Mouse (Mus musculus): ENCODE measurements around the gene Epha1. TPM values are rescaled to one million over a fixed set of nuclear protein-coding genes. Genes with fewer than 3 reads are reported as not detected.

Epha1 gene
- total and polyA plus RNA-seq, 3 experiments: not detected

DNA sequence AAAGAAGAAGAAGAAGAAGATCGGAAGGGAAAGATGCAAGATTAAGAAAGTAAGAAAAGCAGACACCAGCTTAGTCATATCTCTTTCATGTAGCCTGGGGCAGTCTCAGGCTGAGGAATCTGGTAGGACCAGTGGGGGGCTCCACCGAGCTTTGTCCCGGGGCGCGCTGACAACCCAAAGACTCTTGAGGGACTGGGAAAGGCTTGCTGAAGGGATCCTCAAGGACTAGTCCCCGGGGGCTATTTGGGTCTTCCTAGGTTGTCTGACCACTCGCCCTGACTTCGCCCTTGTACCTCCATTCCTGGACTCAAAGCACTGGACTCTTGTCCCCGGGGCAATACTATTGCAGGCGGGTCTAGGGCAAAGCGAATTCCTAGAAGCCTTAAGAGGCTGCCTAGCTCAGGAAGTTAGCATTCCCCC, 24.1 kb downstream of the Epha1 start:
- Histone ChIP-seq H3K27ac (ENCODE audit: insufficient read depth, low read depth) (no peak overlapping the region), H3K79me2 (replicated peaks; ENCODE audit: control insufficient read depth, extremely low read depth, insufficient read depth, poor library complexity, severe bottlenecking) (no peaks in the 10 kb centered on the region), H3K9me3 (replicated peaks; ENCODE audit: low read length) (no peaks in the 10 kb centered on the region), H3K4me3 (replicated peaks in 1 of 3; ENCODE audit: low read depth in 2 of 3, low read length in 2 of 3, poor library complexity in 1 of 3) (peak overlapping the region; percentile 57 to 67 (median 65)), H3K36me3 (replicated peaks in 1 of 2; ENCODE audit: control insufficient read depth in 1 of 2, insufficient read depth in 1 of 2, low read length in 1 of 2) (peaks cover 0 to 4% of the 10 kb centered on the region in 2 experiments), H3K27me3 (replicated peaks) (no peaks in the 10 kb centered on the region), H3K4me2 (ENCODE audit: insufficient read depth, low read depth, poor library complexity, severe bottlenecking) (peak overlapping the region; percentile 94), H3K4me1 (ENCODE audit: control insufficient read depth in 1 of 2, insufficient read depth in 2 of 2) (peaks cover 3 to 19% of the 10 kb centered on the region in 2 experiments; a peak in 2 of 4 replicates), H3K9ac (ENCODE audit: insufficient read depth, low read depth) (peak overlapping the region; percentile 55)
- peak; percentile 70 for DNase-seq (ENCODE audit: extremely low read depth)
- dilution Hi-C loops (cut with MboI; ENCODE audit: extremely low pct_ligation_motif_present, extremely low pct_unique_long_range_greater_than_20kb, low sequenced_read_pairs) (no loop called here), in situ Hi-C loops (cut with MboI; ENCODE audit: low pct_ligation_motif_present, low pct_unique_long_range_greater_than_20kb, low sequenced_read_pairs) (loop anchor here (25.0 kb wide), 1 partner anchor 238 kb away; the partner anchor contains the start of gene Tcaf3)
- peak; percentile 21 to 71; a peak in 3 of 4 replicates for TF ChIP-seq CTCF (conservative IDR thresholded peaks at IDR 0.05 in 1 of 2, IDR thresholded peaks at IDR 0.05 in 1 of 2; ENCODE audit: low read depth in 2 of 2, low read length in 2 of 2)
- TF ChIP-seq SMC3 (IDR thresholded peaks at IDR 0.05; ENCODE audit: low read depth, low read length): peak; percentile 58
- TF ChIP-seq NELFE (IDR thresholded peaks at IDR 0.05; ENCODE audit: low read depth, low read length): no peak
- no peak for TF ChIP-seq POLR2A (IDR thresholded peaks at IDR 0.05; ENCODE audit: low read depth, low read length)
- peak; percentile 56 for TF ChIP-seq RAD21 (IDR thresholded peaks at IDR 0.05; ENCODE audit: low read depth, low read length)
- TF ChIP-seq RCOR1 (conservative IDR thresholded peaks at IDR 0.05; ENCODE audit: low read depth, low read length): 0 out of 2 replicates have a peak, but pooled peaks have one; percentile 31
- TF ChIP-seq IRF4 (IDR thresholded peaks at IDR 0.05; ENCODE audit: low read depth, low read length): peak; percentile 40; the same call in 1 of the 2 replicates

DNA sequence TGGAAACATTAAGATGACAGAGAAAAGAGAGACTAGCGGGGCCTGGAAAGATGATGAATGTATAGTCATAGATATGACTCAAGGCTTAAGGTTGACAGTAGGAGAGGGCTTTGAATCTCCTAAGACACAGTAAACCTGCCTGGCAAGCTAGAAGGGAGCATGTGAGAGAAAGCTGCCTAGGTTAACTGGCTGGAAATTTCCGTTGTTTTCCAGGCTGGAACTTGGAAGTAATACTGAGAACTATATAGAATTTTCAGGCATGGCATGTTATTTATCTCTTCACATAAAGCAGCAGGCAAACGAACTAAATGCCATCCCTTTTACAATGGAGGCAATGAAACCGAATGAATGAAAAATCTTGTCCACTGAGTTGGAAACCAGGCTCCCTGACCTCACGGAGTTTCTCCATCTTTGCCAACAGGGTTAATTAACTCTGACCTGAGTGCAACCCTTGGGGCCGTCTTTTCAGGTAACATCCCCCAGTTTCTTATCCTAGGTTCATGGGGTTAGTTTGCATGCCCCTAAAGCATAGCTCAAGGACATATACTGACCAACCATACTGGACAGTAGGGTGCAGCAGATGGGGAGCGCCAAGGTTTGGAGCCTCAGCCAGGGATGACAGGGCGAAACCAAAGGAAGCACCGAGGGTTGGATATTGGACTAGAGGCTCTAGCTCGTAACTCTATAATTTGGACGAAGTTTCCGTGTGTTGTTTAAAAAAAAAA, 24.6 kb downstream of the Epha1 start:
- dilution Hi-C loops (cut with MboI; ENCODE audit: extremely low pct_ligation_motif_present, extremely low pct_unique_long_range_greater_than_20kb, low sequenced_read_pairs) (no loop called here), in situ Hi-C loops (cut with MboI; ENCODE audit: low pct_ligation_motif_present, low pct_unique_long_range_greater_than_20kb, low sequenced_read_pairs) (loop anchor here (25.0 kb wide), 1 partner anchor 239 kb away; the partner anchor contains the start of gene Tcaf3)
- Histone ChIP-seq H3K9me3 (replicated peaks; ENCODE audit: low read length) (no peaks in the 10 kb centered on the region), H3K27me3 (replicated peaks) (no peaks in the 10 kb centered on the region), H3K4me2 (ENCODE audit: insufficient read depth, low read depth, poor library complexity, severe bottlenecking) (peak overlapping the region; percentile 94), H3K36me3 (replicated peaks in 1 of 2; ENCODE audit: control insufficient read depth in 1 of 2, insufficient read depth in 1 of 2, low read length in 1 of 2) (peaks cover 0 to 3% of the 10 kb centered on the region in 2 experiments), H3K79me2 (replicated peaks; ENCODE audit: control insufficient read depth, extremely low read depth, insufficient read depth, poor library complexity, severe bottlenecking) (no peaks in the 10 kb centered on the region), H3K4me1 (ENCODE audit: control insufficient read depth in 1 of 2, insufficient read depth in 2 of 2) (peaks cover 3 to 23% of the 10 kb centered on the region in 2 experiments; a peak in 2 of 4 replicates), H3K9ac (ENCODE audit: insufficient read depth, low read depth) (peak overlapping the region; percentile 55; the same call in 1 of the 2 replicates), H3K27ac (ENCODE audit: insufficient read depth, low read depth) (no peak overlapping the region), H3K4me3 (replicated peaks in 1 of 3; ENCODE audit: low read depth in 2 of 3, low read length in 2 of 3, poor library complexity in 1 of 3) (peak overlapping the region in 1 of 3 experiments; percentile 67)
- TF ChIP-seq USF2 (conservative IDR thresholded peaks at IDR 0.05; ENCODE audit: low read depth, low read length) (no peak), ETS1 (conservative IDR thresholded peaks at IDR 0.05; ENCODE audit: low read depth, low read length) (no peak), RCOR1 (conservative IDR thresholded peaks at IDR 0.05; ENCODE audit: low read depth, low read length) (no peak), TBP (conservative IDR thresholded peaks at IDR 0.05; ENCODE audit: low read depth, low read length) (no peak), JUND (conservative IDR thresholded peaks at IDR 0.05; ENCODE audit: low read depth, low read length) (no peak), MYC (IDR thresholded peaks at IDR 0.05; ENCODE audit: low read depth, low read length) (no peak), EP300 (IDR thresholded peaks at IDR 0.05; ENCODE audit: low read length) (no peak), MAZ (IDR thresholded peaks at IDR 0.05; ENCODE audit: low read depth, low read length) (no peak), E2F4 (IDR thresholded peaks at IDR 0.05; ENCODE audit: insufficient replicate concordance, low read depth, low read length) (no peak), UBTF (IDR thresholded peaks at IDR 0.05; ENCODE audit: low read depth, low read length) (no peak), SMC3 (IDR thresholded peaks at IDR 0.05; ENCODE audit: low read depth, low read length) (no peak), ELF1 (IDR thresholded peaks at IDR 0.05; ENCODE audit: low read depth, low read length) (no peak), MAX (IDR thresholded peaks at IDR 0.05; ENCODE audit: low read length) (no peak), IRF4 (IDR thresholded peaks at IDR 0.05; ENCODE audit: low read depth, low read length) (no peak), CHD1 (IDR thresholded peaks at IDR 0.05; ENCODE audit: low read depth, low read length) (no peak), MXI1 (IDR thresholded peaks at IDR 0.05; ENCODE audit: low read depth, low read length) (no peak)
- DNase-seq (ENCODE audit: extremely low read depth): no peak

Data from CH12.LX (cell line).